ENCODE assay signal across 8 mouse cellular contexts in the genomic region with DNA sequence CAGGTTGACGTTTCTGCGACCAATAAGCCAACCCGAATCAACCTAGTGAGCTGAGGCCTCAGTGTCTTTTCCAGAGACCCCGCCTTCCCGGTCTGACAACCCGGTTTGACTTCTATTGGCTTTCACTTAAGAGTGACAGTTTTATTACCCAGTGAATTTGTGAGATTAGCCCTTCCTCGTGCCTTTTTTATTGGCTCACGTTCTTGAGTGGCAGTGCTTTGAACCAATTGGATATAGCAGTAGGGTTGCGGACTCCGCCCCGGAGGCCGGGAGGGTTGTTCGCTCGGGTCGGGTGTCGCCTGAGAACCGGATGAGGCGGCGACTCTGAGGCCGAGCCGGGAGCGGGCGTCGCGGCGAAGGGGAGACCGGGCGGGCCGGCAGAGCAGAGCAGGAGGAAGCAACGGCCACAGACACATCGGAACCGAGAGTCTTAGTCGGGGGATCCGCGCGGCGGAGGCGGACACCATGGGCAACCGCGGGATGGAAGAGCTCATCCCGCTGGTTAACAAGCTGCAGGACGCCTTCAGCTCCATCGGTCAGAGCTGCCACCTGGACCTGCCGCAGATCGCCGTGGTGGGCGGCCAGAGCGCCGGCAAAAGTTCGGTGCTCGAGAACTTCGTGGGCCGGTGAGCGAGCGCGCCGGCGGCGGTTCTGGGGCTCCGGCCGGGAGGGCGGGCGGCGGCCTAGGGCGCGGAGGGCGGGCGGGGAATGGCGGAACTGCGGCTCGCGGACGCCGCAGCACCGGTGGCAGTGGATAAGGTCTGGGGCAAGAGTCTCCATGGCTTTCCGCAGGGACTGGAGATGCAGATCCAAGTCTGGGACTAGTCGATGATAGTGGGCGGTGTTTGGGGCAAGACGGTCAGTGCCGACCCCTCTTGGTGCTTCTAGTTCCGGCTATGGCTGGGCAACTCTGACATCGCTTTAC. TPM values are rescaled to one million over a fixed set of nuclear protein-coding genes. Genes with fewer than 3 reads are reported as not detected.
DNase-seq lines count a peak whose midpoint lies in the region; ATAC-seq and TF ChIP-seq lines count a peak whose summit lies in the region.

A gene (plus strand): TSS at position 278 of the 925 bp plus-strand sequence.

- H3K4me1 ChIP-seq in hindbrain, embryonic 13.5 days (replicated peaks): peaks cover 36% of the 10 kb centered on the region

- POLR2A ChIA-PET in Patski (lab: Charles Lee): no interaction called here

- H3K4me3 ChIP-seq in hindbrain, embryonic 13.5 days: peak within 1 kb of the TSS; percentile 94

- H3K4me2 ChIP-seq in hindbrain, embryonic 13.5 days: peak within 1 kb of the TSS; percentile 97

- no peaks in the 10 kb centered on the region for H3K27me3 ChIP-seq in Patski
- no peaks in the 10 kb centered on the region for H3K27me3 ChIP-seq in hindbrain, embryonic 13.5 days

- peak; percentile 96 for ATAC-seq in Patski
- ATAC-seq in hindbrain, embryonic 13.5 days (ENCODE audit: low FRiP score): peak; percentile 98

- peak within 1 kb of the TSS; percentile 92 for H3K9ac ChIP-seq in hindbrain, embryonic 13.5 days

- in situ Hi-C loops in Patski (cut with MboI; ENCODE audit: low pct_unique_long_range_greater_than_20kb): no loop called here

- peaks cover 17% of the 10 kb centered on the region for H3K36me3 ChIP-seq in hindbrain, embryonic 13.5 days

- WGBS in hindbrain, embryonic 13.5 days: under 1% methylated on average over 78 of the region's 82 CpGs

- peak; percentile 99 for DNase-seq in Patski (ENCODE audit: low read depth, low spot score)
- DNase-seq in cerebellum, postnatal 14 days: peak; percentile 98 to 100
- DNase-seq in frontal cortex, postnatal 14 days (ENCODE audit: low spot score in 2 of 2): peak; percentile 99 to 100
- peak; percentile 93 to 95 for DNase-seq in layer of hippocampus, postnatal 25 days (ENCODE audit: extremely low spot score in 1 of 2, low spot score in 1 of 2)
- peak; percentile 99 for DNase-seq in lung, postnatal 25 days (ENCODE audit: low spot score)
- DNase-seq in retina, embryonic 14.5 days (ENCODE audit: low spot score): peak; percentile 99
- DNase-seq in thymus, postnatal 4 days: peak; percentile 94

- H3K27ac ChIP-seq in hindbrain, embryonic 13.5 days: peak within 1 kb of the TSS; percentile 90

- no peak for TF ChIP-seq CTCF in Patski (IDR thresholded peaks at IDR 0.05)

- CTCF ChIA-PET in Patski (lab: Charles Lee): interaction anchor here (1.3 to 2.4 kb wide), 2 partner anchors 11 to 24 kb away, joined by 3 to 5 read pairs; no protein-coding TSS in a partner anchor

- no peaks in the 10 kb centered on the region for H3K9me3 ChIP-seq in hindbrain, embryonic 13.5 days

RNA-seq across cellular contexts. Expression of the gene that starts here (rescaled TPM):
- 75.2 TPM for polyA plus RNA-seq in Patski (2021)
- polyA plus RNA-seq in hindbrain, embryonic 13.5 days (2015; fragmentation: Nextera tagmentation; extraction: Ambion mirVana): 64.9 and 72.1 TPM in 2 replicates
- 10 to 100 TPM; 55.2 to 77.1 TPM for total RNA-seq in layer of hippocampus, postnatal 25 days (2021)

Comparison
In these comparisons a context has a peak if more than half of its experiments do, and no peak if none do; other contexts are left out.
1. Peak in every context shown above with its lines: DNase-seq, ATAC-seq, H3K4me3 ChIP-seq and H3K27ac ChIP-seq.